9 mouse cellular contexts compared by ENCODE assay signal in genomic region chr1:37479074-37479473, GRCm38 (mm10). TPM values are rescaled to one million over a fixed set of nuclear protein-coding genes. Genes with fewer than 3 reads are reported as not detected.
DNase-seq lines count a peak whose midpoint lies in the region; ATAC-seq and TF ChIP-seq lines count a peak whose summit lies in the region.
"Had no signal": no experiment of that assay in that cellular context is flagged by ENCODE, and none has a peak within 500 bp of the region (broad histone marks: within the 10 kb centered on the region; RNA-seq: fewer than 3 reads in every experiment).

No protein-coding gene starts in this region.

- H3K4me2 ChIP-seq in heart, postnatal 0 days (ENCODE audit: low read depth, low read length) = no peak overlapping the region
- H3K4me2 ChIP-seq in heart, embryonic 11.5 days = no peak overlapping the region
- no peak overlapping the region for H3K4me2 ChIP-seq in forebrain, embryonic 12.5 days
- H3K4me2 ChIP-seq: neural tube, embryonic 12.5 days had no signal

- H3K4me3 ChIP-seq in heart, postnatal 0 days (ENCODE audit: low read depth, low read length) = no peak overlapping the region
- H3K4me3 ChIP-seq in heart, embryonic 11.5 days (ENCODE audit: low read depth, low read length) = no peak overlapping the region
- no peak overlapping the region for H3K4me3 ChIP-seq in lung, adult 2 months (replicated peaks; ENCODE audit: extremely low read depth, low read depth, low read length)
- H3K4me3 ChIP-seq in forebrain, embryonic 12.5 days (replicated peaks) = no peak overlapping the region
- H3K4me3 ChIP-seq: neural tube, embryonic 12.5 days had no signal

- ATAC-seq in heart, postnatal 0 days (ENCODE audit: insufficient read depth, low read depth) = no peak
- ATAC-seq in heart, embryonic 11.5 days (replicated peaks; ENCODE audit: insufficient number of reproducible peaks, low FRiP score, low TSS enrichment) = no peak
- no peak for ATAC-seq in forebrain, embryonic 12.5 days (ENCODE audit: low FRiP score)

- H3K9me3 ChIP-seq in heart, postnatal 0 days (replicated peaks; ENCODE audit: control insufficient read depth, low read length) = no peaks in the 10 kb centered on the region
- no peaks in the 10 kb centered on the region for H3K9me3 ChIP-seq in heart, embryonic 11.5 days (replicated peaks; ENCODE audit: control insufficient read depth, low read length)
- no peaks in the 10 kb centered on the region for H3K9me3 ChIP-seq in forebrain, embryonic 12.5 days
- H3K9me3 ChIP-seq: neural tube, embryonic 12.5 days had no signal

- 73% methylated on average over 9 of the region's 9 CpGs for WGBS in heart, postnatal 0 days
- WGBS in heart, embryonic 11.5 days (ENCODE audit: insufficient replicate concordance) = 71% methylated on average over 9 of the region's 9 CpGs
- WGBS in lung, adult 2 months = 52% methylated on average over 9 of the region's 9 CpGs
- WGBS in forebrain, embryonic 12.5 days = 75% methylated on average over 9 of the region's 9 CpGs

- no peak for TF ChIP-seq EP300 in heart, postnatal 0 days (IDR thresholded peaks at IDR 0.05; ENCODE audit: low read depth)

- no peaks in the 10 kb centered on the region for H3K36me3 ChIP-seq in heart, postnatal 0 days (replicated peaks; ENCODE audit: control insufficient read depth, insufficient read depth, low read length)
- no peaks in the 10 kb centered on the region for H3K36me3 ChIP-seq in heart, embryonic 11.5 days (ENCODE audit: control insufficient read depth, insufficient read depth, low read length)
- H3K36me3 ChIP-seq in forebrain, embryonic 12.5 days (replicated peaks) = no peaks in the 10 kb centered on the region
- H3K36me3 ChIP-seq: neural tube, embryonic 12.5 days had no signal

- peaks cover 8% of the 10 kb centered on the region; the same call in 1 of the 2 replicates for H3K4me1 ChIP-seq in heart, postnatal 0 days (ENCODE audit: control insufficient read depth, insufficient read depth)
- peaks cover 4% of the 10 kb centered on the region; the same call in 1 of the 2 replicates for H3K4me1 ChIP-seq in heart, embryonic 11.5 days (ENCODE audit: control insufficient read depth, insufficient read depth, low read length)
- H3K4me1 ChIP-seq in lung, adult 2 months (ENCODE audit: control insufficient read depth, insufficient read depth, low read length) = no peaks in the 10 kb centered on the region; the same call in 1 of the 2 replicates
- H3K4me1 ChIP-seq in forebrain, embryonic 12.5 days = no peaks in the 10 kb centered on the region
- H3K4me1 ChIP-seq: neural tube, embryonic 12.5 days had no signal

- TF ChIP-seq POLR2A in brain, embryonic 14.5 days (IDR thresholded peaks at IDR 0.05; ENCODE audit: borderline replicate concordance, extremely low read depth, insufficient read depth, insufficient read length, poor library complexity, severe bottlenecking) = no peak
- no peak for TF ChIP-seq POLR2A in lung, adult 2 months (IDR thresholded peaks at IDR 0.05; ENCODE audit: borderline replicate concordance, extremely low read depth, low read depth, low read length)

- H3K27ac ChIP-seq in heart, postnatal 0 days (ENCODE audit: low read depth) = no peak overlapping the region
- H3K27ac ChIP-seq in heart, embryonic 11.5 days (ENCODE audit: low read depth, low read length) = no peak overlapping the region
- H3K27ac ChIP-seq in forebrain, embryonic 12.5 days = no peak overlapping the region
- H3K27ac ChIP-seq: neural tube, embryonic 12.5 days had no signal

- no peak overlapping the region for H3K9ac ChIP-seq in heart, postnatal 0 days (replicated peaks; ENCODE audit: low read depth, low read length)
- no peak overlapping the region for H3K9ac ChIP-seq in heart, embryonic 11.5 days (ENCODE audit: low read depth, low read length)
- no peak overlapping the region for H3K9ac ChIP-seq in forebrain, embryonic 12.5 days
- H3K9ac ChIP-seq: neural tube, embryonic 12.5 days had no signal

- peak; percentile 47 for TF ChIP-seq CTCF in heart, postnatal 0 days (IDR thresholded peaks at IDR 0.05; ENCODE audit: low read depth)
- peak; percentile 42; the same call in 1 of the 2 replicates for TF ChIP-seq CTCF in brain, embryonic 14.5 days (IDR thresholded peaks at IDR 0.05; ENCODE audit: borderline replicate concordance, extremely low read depth, insufficient read depth, insufficient read length)
- TF ChIP-seq CTCF in lung, adult 2 months (IDR thresholded peaks at IDR 0.05; ENCODE audit: insufficient read depth, low read length) = peak; percentile 53; the same call in 1 of the 2 replicates

- H3K27me3 ChIP-seq in heart, postnatal 0 days (ENCODE audit: control insufficient read depth, insufficient read depth, low read length) = no peaks in the 10 kb centered on the region
- no peaks in the 10 kb centered on the region for H3K27me3 ChIP-seq in heart, embryonic 11.5 days (ENCODE audit: control insufficient read depth, insufficient read depth, low read length)
- H3K27me3 ChIP-seq in forebrain, embryonic 12.5 days = no peaks in the 10 kb centered on the region
- H3K27me3 ChIP-seq: neural tube, embryonic 12.5 days had no signal

- peak; percentile 35 for DNase-seq in heart, postnatal 0 days (ENCODE audit: low spot score)
- peak; percentile 86 for DNase-seq in CD4-positive, CD25-positive, alpha-beta regulatory T cell, adult 2 months (ENCODE audit: low read depth, low spot score)
- DNase-seq in brain, embryonic 14.5 days (ENCODE audit: low read depth) = peak; percentile 15
- no peak for DNase-seq in lung, adult 2 months
- peak; percentile 78 for DNase-seq in thymus, postnatal 14 days
- no peak for DNase-seq in gastrocnemius, adult 8-10 months (ENCODE audit: low spot score in 2 of 2)

RNA-seq across cellular contexts. Expression of gene Unc50, which starts 49.1 kb away (rescaled TPM):
- 57.6 and 83.8 TPM in 2 replicates for total RNA-seq in heart, postnatal 0 days (2014; rRNA removed; ENCODE audit: low replicate concordance)
- 78.7 and 83.3 TPM in 2 replicates for polyA plus RNA-seq in heart, postnatal 0 days (2015; fragmentation: Nextera tagmentation; extraction: Ambion mirVana)
- polyA plus RNA-seq in heart, embryonic 11.5 days (2014; fragmentation: Nextera tagmentation; extraction: Ambion mirVana) = 82.5 and 88.1 TPM in 2 replicates
- 76.7 and 112 TPM in 2 replicates for polyA plus RNA-seq in brain, embryonic 14.5 days (2012; rRNA removed)
- 56.0 and 58.6 TPM in 2 replicates for polyA plus RNA-seq in lung, adult 2 months (2012; rRNA removed)
- 108 and 110 TPM in 2 replicates for polyA plus RNA-seq in forebrain, embryonic 12.5 days (2016; fragmentation: Nextera tagmentation; extraction: Ambion mirVana)
- 10 to 100 TPM in 3 of 4 experiments, 1 to 10 TPM in 1; 9.2 to 16.4 (median 15.3) TPM for total RNA-seq in gastrocnemius, adult 8-10 months (2022)

RNA-seq across cellular contexts. Expression of gene Coa5, which starts 49.2 kb away (rescaled TPM):
- 48.9 and 65.0 TPM in 2 replicates for total RNA-seq in heart, postnatal 0 days (2014; rRNA removed; ENCODE audit: low replicate concordance)
- polyA plus RNA-seq in heart, postnatal 0 days (2015; fragmentation: Nextera tagmentation; extraction: Ambion mirVana) = 55.3 and 60.1 TPM in 2 replicates
- polyA plus RNA-seq in heart, embryonic 11.5 days (2014; fragmentation: Nextera tagmentation; extraction: Ambion mirVana) = 84.2 and 86.8 TPM in 2 replicates
- polyA plus RNA-seq in brain, embryonic 14.5 days (2012; rRNA removed) = 50.0 and 59.8 TPM in 2 replicates
- 27.0 and 45.0 TPM in 2 replicates for polyA plus RNA-seq in lung, adult 2 months (2012; rRNA removed)
- 51.8 and 53.3 TPM in 2 replicates for polyA plus RNA-seq in forebrain, embryonic 12.5 days (2016; fragmentation: Nextera tagmentation; extraction: Ambion mirVana)
- 100 to 1,000 TPM in 2 of 4 experiments, 10 to 100 TPM in 2; 79.7 to 115 (median 95.0) TPM for total RNA-seq in gastrocnemius, adult 8-10 months (2022)

Comparison
In these comparisons a context has a peak if more than half of its experiments do, and no peak if none do; other contexts are left out.
1. DNase-seq: peak in heart, postnatal 0 days (single experiment), CD4-positive, CD25-positive, alpha-beta regulatory T cell, adult 2 months (single experiment), brain, embryonic 14.5 days (single experiment) and thymus, postnatal 14 days (single experiment); none in lung, adult 2 months (single experiment) and gastrocnemius, adult 8-10 months (0 of 2).
2. Peak in every context shown above with its lines, with median percentiles within 50 percentile points of each other: CTCF ChIP-seq.